Mouse (Mus musculus) myocyte (in vitro differentiated cells): ENCODE measurements around the gene Bcap31. TPM values are rescaled to one million over a fixed set of nuclear protein-coding genes. Genes with fewer than 3 reads are reported as not detected.

Experiments used
- H3K27me3 ChIP-seq: one replicate; pipeline ENCODE4 v1.6.1; 2011; ENCODE audit not compliant: control insufficient read depth, insufficient read depth, insufficient read length
- H3K36me3 ChIP-seq: one replicate; pipeline ENCODE4 v1.6.1; 2011; ENCODE audit not compliant: control insufficient read depth, insufficient read depth
- H3K4me2 ChIP-seq: one replicate; pipeline ENCODE4 v1.6.1; 2011; ENCODE audit warnings: low read depth, control low read depth
- H3K4me3 ChIP-seq: one replicate; pipeline ENCODE4 v1.5.1; 2011; ENCODE audit warnings: mild to moderate bottlenecking, control low read depth, moderate library complexity
- H3K79me2 ChIP-seq: one replicate; pipeline ENCODE4 v1.6.1; 2011; ENCODE audit not compliant: control insufficient read depth, insufficient read depth
- H3ac ChIP-seq: one replicate; pipeline ENCODE4 v1.6.1; 2011; ENCODE audit not compliant: control insufficient read depth, insufficient read length
- CEBPB ChIP-seq: IDR thresholded peaks from 2 replicates; pipeline ENCODE4 v1.6.1; 2011; ENCODE audit warnings: mild to moderate bottlenecking, moderate library complexity; ENCODE audit not compliant: poor library complexity, insufficient read depth, severe bottlenecking
- E2F4 ChIP-seq: IDR thresholded peaks from one replicate; pipeline ENCODE4 v1.6.1; 2011; ENCODE audit warnings: mild to moderate bottlenecking, control low read depth, moderate library complexity; ENCODE audit not compliant: insufficient read depth
- MAX ChIP-seq: IDR thresholded peaks from one replicate; pipeline ENCODE4 v1.6.1; 2011; ENCODE audit warnings: low read depth, mild to moderate bottlenecking, control low read depth
- MYOD1 ChIP-seq, 3 experiments: IDR thresholded peaks; one replicate each; pipeline ENCODE4 v1.6.1; 2011; ENCODE audit warnings: control low read depth in 2 of 3, low read depth in 2 of 3, mild to moderate bottlenecking in 2 of 3, moderate library complexity in 1 of 3; ENCODE audit not compliant: insufficient read length in 2 of 3, control insufficient read depth in 1 of 3
- MYOG ChIP-seq, 3 experiments: IDR thresholded peaks; one replicate each; pipeline ENCODE4 v1.6.1; 2011; ENCODE audit warnings: control low read depth in 2 of 3, low read depth in 2 of 3, mild to moderate bottlenecking in 2 of 3; ENCODE audit not compliant: insufficient read length in 2 of 3, control insufficient read depth in 1 of 3, insufficient read depth in 1 of 3
- POLR2A ChIP-seq: IDR thresholded peaks from one replicate; pipeline ENCODE4 v1.6.1; 2011; ENCODE audit warnings: low read depth, mild to moderate bottlenecking, control low read depth, moderate library complexity; ENCODE audit not compliant: insufficient read length
- POLR2AphosphoS2 ChIP-seq: IDR thresholded peaks from one replicate; pipeline ENCODE4 v1.6.1; 2011; ENCODE audit warnings: low read depth, control low read depth; ENCODE audit not compliant: insufficient read length
- REST ChIP-seq: IDR thresholded peaks from one replicate; pipeline ENCODE4 v1.6.1; 2011; ENCODE audit warnings: mild to moderate bottlenecking, control low read depth, moderate library complexity; ENCODE audit not compliant: insufficient read depth, insufficient read length
- SRF ChIP-seq: IDR thresholded peaks from one replicate; pipeline ENCODE4 v1.6.1; 2011; ENCODE audit warnings: low read depth; ENCODE audit not compliant: control insufficient read depth, insufficient read length
- TCF12 ChIP-seq: IDR thresholded peaks from one replicate; pipeline ENCODE4 v1.6.1; 2011; ENCODE audit warnings: mild to moderate bottlenecking, control low read depth; ENCODE audit not compliant: poor library complexity, insufficient read depth, severe bottlenecking
- TCF3 ChIP-seq: IDR thresholded peaks from one replicate; pipeline ENCODE4 v1.6.1; 2011; ENCODE audit warnings: low read depth, control low read depth; ENCODE audit not compliant: insufficient read length
- USF1 ChIP-seq: IDR thresholded peaks from one replicate; pipeline ENCODE4 v1.6.1; 2011; ENCODE audit warnings: low read depth, mild to moderate bottlenecking, control low read depth, moderate library complexity
- polyA plus RNA-seq: library from polyadenylated mRNA; unstranded; fragments of >200 nt; fragmentation: generic; extraction: Trizol; gene quantifications from one replicate; pipeline ENCODE4 v1.2.1, GENCODE M21; 2012; ENCODE audit warnings: missing spikeins

Bcap31 gene
- polyA plus RNA-seq, 1 experiment, result 255 TPM

DNA sequence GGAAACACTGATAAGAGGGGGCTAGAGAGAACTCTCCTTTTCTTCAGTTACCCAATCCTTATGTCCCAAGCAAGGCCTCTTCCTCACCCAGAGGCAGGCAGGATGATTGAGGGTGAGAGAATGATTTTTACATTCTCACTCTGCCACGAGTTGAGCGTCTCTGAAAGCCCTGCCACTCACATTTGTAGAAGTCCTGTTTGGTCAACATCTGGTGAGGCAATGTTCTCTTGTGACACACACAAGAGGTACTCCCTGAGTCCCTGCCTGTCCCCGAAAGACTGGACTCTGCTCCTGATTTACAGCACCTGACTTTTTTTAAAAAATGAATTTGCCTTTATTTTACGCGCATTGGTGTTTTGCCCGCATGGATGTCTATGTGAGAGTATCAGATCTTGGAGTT lies 62.6 kb downstream of the Bcap31 start:
- no peak overlapping the region for H3K4me2 ChIP-seq
- H3K79me2 ChIP-seq, result no peaks in the 10 kb centered on the region
- H3K36me3 ChIP-seq, result no peaks in the 10 kb centered on the region
- no peak overlapping the region for H3K4me3 ChIP-seq
- TF ChIP-seq E2F4, result no peak
- no peaks in the 10 kb centered on the region for H3K27me3 ChIP-seq
- no peak overlapping the region for H3ac ChIP-seq

- no peaks in the 10 kb centered on the region for H3K36me3 ChIP-seq
- no peaks in the 10 kb centered on the region for H3K79me2 ChIP-seq
- H3K4me2 ChIP-seq, result no peak overlapping the region
- H3K4me3 ChIP-seq, result no peak overlapping the region
- H3K27me3 ChIP-seq, result no peaks in the 10 kb centered on the region
- no peak overlapping the region for H3ac ChIP-seq
- TF ChIP-seq MAX (no peak), MYOG (IDR thresholded peaks at IDR 0.05; ENCODE audit: control insufficient read depth in 1 of 3, insufficient read depth in 1 of 3, insufficient read length in 2 of 3, low read depth in 2 of 3) (no peak), CEBPB (no peak)
Measured at GRCm38 (mm10) chrX:73650869-73651268, 65.1 kb downstream of the Bcap31 start.

DNA sequence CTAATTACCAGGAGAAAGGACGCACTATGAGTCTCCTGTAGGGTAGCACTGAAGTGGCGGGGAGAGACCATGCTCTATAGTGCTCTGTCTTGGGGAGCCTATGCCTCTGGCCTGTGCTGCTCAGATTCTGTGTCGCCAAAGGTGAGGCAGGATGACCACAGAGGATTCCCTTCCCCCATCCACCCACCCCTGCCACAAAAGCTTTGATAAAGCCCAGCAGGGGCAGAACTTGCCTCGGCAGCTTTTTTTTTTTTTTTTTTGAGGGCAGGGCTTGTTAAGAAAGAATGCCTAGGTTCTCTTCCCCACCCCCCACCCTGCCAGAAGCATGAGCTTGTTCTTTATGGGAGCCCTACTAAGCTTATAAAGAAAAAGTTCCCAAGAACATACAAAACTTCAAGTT lies 70.9 kb downstream of the Bcap31 start:
- no peak overlapping the region for H3ac ChIP-seq
- H3K36me3 ChIP-seq, result no peaks in the 10 kb centered on the region
- no peaks in the 10 kb centered on the region for H3K27me3 ChIP-seq
- no peak overlapping the region for H3K4me2 ChIP-seq
- H3K79me2 ChIP-seq, result no peaks in the 10 kb centered on the region
- TF ChIP-seq POLR2AphosphoS2 (no peak), TCF3 (no peak), MAX (no peak), REST (no peak), USF1 (no peak)
- no peak overlapping the region for H3K4me3 ChIP-seq

DNA sequence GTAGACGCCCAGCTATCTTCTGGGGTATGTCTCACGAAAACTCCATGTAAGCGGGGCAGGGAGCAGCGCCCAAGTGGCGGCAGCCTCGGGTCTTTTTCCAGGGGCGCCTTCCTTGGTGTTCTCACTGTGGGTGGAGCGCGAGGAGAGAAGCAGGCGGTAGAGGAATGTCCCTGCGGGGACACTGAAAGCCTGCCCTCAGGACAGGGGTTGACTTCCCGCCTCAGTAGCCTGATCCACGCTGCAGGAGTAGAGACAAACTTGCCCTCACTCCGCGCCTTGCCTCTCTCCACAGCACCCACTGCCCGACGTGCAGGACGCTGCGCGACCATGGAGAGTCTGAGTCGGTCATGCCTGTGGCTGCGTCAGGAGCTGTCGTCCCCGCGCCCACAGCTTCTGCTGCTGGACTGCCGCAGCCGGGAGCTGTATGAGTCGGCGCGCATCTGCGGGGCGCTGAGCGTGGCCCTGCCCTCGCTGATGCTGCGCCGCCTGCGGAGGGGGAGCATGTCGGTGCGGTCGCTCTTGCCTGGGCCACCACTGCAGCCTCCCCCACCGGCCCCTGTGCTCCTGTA lies 76.0 kb downstream of the Bcap31 start:
- no peaks in the 10 kb centered on the region for H3K27me3 ChIP-seq
- H3K4me2 ChIP-seq, result peak overlapping the region; percentile 67
- H3K79me2 ChIP-seq, result no peaks in the 10 kb centered on the region
- peak overlapping the region; percentile 12 for H3K4me3 ChIP-seq
- TF ChIP-seq TCF12 (no peak), MYOG (IDR thresholded peaks at IDR 0.05; ENCODE audit: control insufficient read depth in 1 of 3, insufficient read depth in 1 of 3, insufficient read length in 2 of 3, low read depth in 2 of 3) (no peak)
- no peaks in the 10 kb centered on the region for H3K36me3 ChIP-seq
- H3ac ChIP-seq, result no peak overlapping the region

DNA sequence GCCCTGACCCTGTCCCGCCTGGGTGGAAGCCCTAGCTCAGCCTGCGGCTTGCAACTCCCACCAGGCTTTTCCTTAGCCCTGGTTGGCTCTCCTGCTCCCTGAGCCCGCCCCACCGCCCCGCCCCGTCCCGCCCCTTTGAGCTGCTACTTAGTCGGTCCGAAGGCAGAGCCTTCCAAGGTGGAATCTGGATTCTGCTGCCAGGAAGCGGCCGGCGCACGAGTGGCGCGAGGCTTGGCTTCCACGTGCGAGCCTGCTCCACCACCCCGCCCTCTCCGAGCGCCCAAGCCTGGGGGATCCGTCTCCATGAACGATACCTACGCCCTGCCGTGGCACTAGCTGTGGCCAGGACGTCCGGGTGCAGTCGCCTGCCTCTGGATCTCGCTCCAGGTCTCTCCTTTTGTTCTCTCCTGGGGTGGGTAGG lies 76.7 kb downstream of the Bcap31 start, which contains the start of gene Dusp9:
Gene Dusp9, plus strand, starts transcription at position 165 of the 421 bp plus-strand sequence.
- H3K79me2 ChIP-seq, result no peaks in the 10 kb centered on the region
- no peak within 1 kb of the TSS for H3ac ChIP-seq
- H3K4me3 ChIP-seq, result peak within 1 kb of the TSS; percentile 12
- no peak for TF ChIP-seq TCF3
- peak; percentile 42 for TF ChIP-seq POLR2A
- no peaks in the 10 kb centered on the region for H3K36me3 ChIP-seq
- no peaks in the 10 kb centered on the region for H3K27me3 ChIP-seq
- H3K4me2 ChIP-seq, result peak within 1 kb of the TSS; percentile 67

- no peak overlapping the region for H3ac ChIP-seq
- no peaks in the 10 kb centered on the region for H3K27me3 ChIP-seq
- H3K4me2 ChIP-seq, result no peak overlapping the region
- H3K4me3 ChIP-seq, result no peak overlapping the region
- TF ChIP-seq USF1 (no peak), MYOG (IDR thresholded peaks at IDR 0.05; ENCODE audit: control insufficient read depth in 1 of 3, insufficient read depth in 1 of 3, insufficient read length in 2 of 3, low read depth in 2 of 3) (no peak), POLR2AphosphoS2 (no peak), CEBPB (no peak), POLR2A (no peak), SRF (no peak), MYOD1 (IDR thresholded peaks at IDR 0.05; ENCODE audit: control insufficient read depth in 1 of 3, insufficient read length in 2 of 3, low read depth in 2 of 3) (no peak), TCF12 (no peak), E2F4 (no peak), REST (no peak), MAX (no peak), TCF3 (no peak)
- no peaks in the 10 kb centered on the region for H3K36me3 ChIP-seq
- no peaks in the 10 kb centered on the region for H3K79me2 ChIP-seq
Measured at GRCm38 (mm10) chrX:73637415-73637814, 78.6 kb downstream of the Bcap31 start.

Other genes with a start within 250 kb of the Bcap31 start
- gene Bgn, start 232.6 kb downstream of the Bcap31 start, polyA plus RNA-seq, result 1,139 TPM
- 0.07 TPM for gene Atp2b3, start 213.1 kb downstream of the Bcap31 start, polyA plus RNA-seq
- gene Dusp9, start 76.8 kb downstream of the Bcap31 start, polyA plus RNA-seq, result 2.9 TPM
- gene Pnck, start 56.1 kb downstream of the Bcap31 start, polyA plus RNA-seq, result 0.11 TPM
- 56.3 TPM for gene Slc6a8, start 43.0 kb downstream of the Bcap31 start, polyA plus RNA-seq
- 14.9 TPM for gene Abcd1, start 422 bp upstream of the Bcap31 start, polyA plus RNA-seq
- 0.66 TPM for gene Plxnb3, start 40.9 kb upstream of the Bcap31 start, polyA plus RNA-seq
- 16.9 TPM for gene Srpk3, start 58.2 kb upstream of the Bcap31 start, polyA plus RNA-seq
- gene Idh3g, start 70.7 kb upstream of the Bcap31 start, polyA plus RNA-seq, result 238 TPM
- 224 TPM for gene Ssr4, start 70.9 kb upstream of the Bcap31 start, polyA plus RNA-seq
- gene Pdzd4, start 108.8 kb upstream of the Bcap31 start, polyA plus RNA-seq, result 0.25 TPM
- gene Avpr2, start 175.9 kb upstream of the Bcap31 start, polyA plus RNA-seq, result not detected
- gene L1cam, start 179.9 kb upstream of the Bcap31 start, polyA plus RNA-seq, result 0.65 TPM
- gene Arhgap4, start 205.7 kb upstream of the Bcap31 start, polyA plus RNA-seq, result 0.24 TPM
- 83.1 TPM for gene Naa10, start 205.8 kb upstream of the Bcap31 start, polyA plus RNA-seq
- 103 TPM for gene Renbp, start 214.7 kb upstream of the Bcap31 start, polyA plus RNA-seq